8 mouse cellular contexts compared by ENCODE assay signal in genomic region chr5:124531583-124531930, GRCm38 (mm10). TPM values are rescaled to one million over a fixed set of nuclear protein-coding genes. Genes with fewer than 3 reads are reported as not detected.
DNase-seq lines count a peak whose midpoint lies in the region; ATAC-seq and TF ChIP-seq lines count a peak whose summit lies in the region.

No protein-coding gene starts in this region.

- H3K27me3 ChIP-seq in lung, embryonic 14.5 days (ENCODE audit: insufficient read depth, low read length) = no peaks in the 10 kb centered on the region
- H3K27me3 ChIP-seq in embryonic facial prominence, embryonic 14.5 days (replicated peaks; ENCODE audit: control insufficient read depth, insufficient read depth, low read length) = no peaks in the 10 kb centered on the region
- no peaks in the 10 kb centered on the region for H3K27me3 ChIP-seq in intestine, embryonic 16.5 days (replicated peaks; ENCODE audit: control insufficient read depth, insufficient read depth, low read length)
- no peaks in the 10 kb centered on the region for H3K27me3 ChIP-seq in neural tube, embryonic 13.5 days

- peak overlapping the region; percentile 76 for H3K4me3 ChIP-seq in lung, embryonic 14.5 days (ENCODE audit: low read depth, low read length)
- H3K4me3 ChIP-seq in embryonic facial prominence, embryonic 14.5 days (ENCODE audit: low read depth, low read length) = peak overlapping the region; percentile 83
- peak overlapping the region; percentile 79 for H3K4me3 ChIP-seq in intestine, embryonic 16.5 days (ENCODE audit: low read length)
- H3K4me3 ChIP-seq in neural tube, embryonic 13.5 days = peak overlapping the region; percentile 77

- H3K4me1 ChIP-seq in lung, embryonic 14.5 days (ENCODE audit: insufficient read depth) = peaks cover 10% of the 10 kb centered on the region; the same call in 1 of the 2 replicates
- peaks cover 21% of the 10 kb centered on the region for H3K4me1 ChIP-seq in embryonic facial prominence, embryonic 14.5 days (ENCODE audit: control insufficient read depth, insufficient read depth, low read length)
- H3K4me1 ChIP-seq in intestine, embryonic 16.5 days (ENCODE audit: control insufficient read depth, insufficient read depth, low read length) = peaks cover 16% of the 10 kb centered on the region
- peaks cover 39% of the 10 kb centered on the region for H3K4me1 ChIP-seq in neural tube, embryonic 13.5 days (replicated peaks)

- TF ChIP-seq CTCF in lung, embryonic 14.5 days (IDR thresholded peaks at IDR 0.05; ENCODE audit: low read depth) = no peak

- H3K4me2 ChIP-seq in lung, embryonic 14.5 days = peak overlapping the region; percentile 90
- H3K4me2 ChIP-seq in embryonic facial prominence, embryonic 14.5 days (ENCODE audit: low read depth, low read length) = peak overlapping the region; percentile 76
- peak overlapping the region; percentile 85 for H3K4me2 ChIP-seq in intestine, embryonic 16.5 days (ENCODE audit: low read depth, low read length)
- peak overlapping the region; percentile 81 for H3K4me2 ChIP-seq in neural tube, embryonic 13.5 days

- no peaks in the 10 kb centered on the region for H3K9me3 ChIP-seq in lung, embryonic 14.5 days (ENCODE audit: low read depth, low read length)
- no peaks in the 10 kb centered on the region for H3K9me3 ChIP-seq in embryonic facial prominence, embryonic 14.5 days (ENCODE audit: control insufficient read depth, low read length)
- no peaks in the 10 kb centered on the region for H3K9me3 ChIP-seq in intestine, embryonic 16.5 days (ENCODE audit: control insufficient read depth, low read length)
- H3K9me3 ChIP-seq in neural tube, embryonic 13.5 days = no peaks in the 10 kb centered on the region

- peak; percentile 30 for DNase-seq in lung, embryonic 14.5 days
- no peak for DNase-seq in lung, postnatal 10 days
- DNase-seq in embryonic facial prominence, embryonic 14.5 days (ENCODE audit: low spot score) = no peak
- DNase-seq in layer of hippocampus, adult 9-11 months = no peak
- DNase-seq in urinary bladder, postnatal 14 days (ENCODE audit: low spot score) = no peak
- no peak for DNase-seq in urinary bladder, adult 2 months (ENCODE audit: low spot score)

- H3K27ac ChIP-seq in lung, embryonic 14.5 days (ENCODE audit: low read depth) = peak overlapping the region; percentile 79
- H3K27ac ChIP-seq in embryonic facial prominence, embryonic 14.5 days (replicated peaks; ENCODE audit: low read depth, low read length) = peak overlapping the region; percentile 49
- peak overlapping the region; percentile 83 for H3K27ac ChIP-seq in intestine, embryonic 16.5 days (ENCODE audit: low read length)
- H3K27ac ChIP-seq in neural tube, embryonic 13.5 days (replicated peaks) = peak overlapping the region; percentile 84

- no peaks in the 10 kb centered on the region for H3K36me3 ChIP-seq in lung, embryonic 14.5 days (ENCODE audit: insufficient read depth)
- H3K36me3 ChIP-seq in embryonic facial prominence, embryonic 14.5 days (ENCODE audit: control insufficient read depth, insufficient read depth, low read length) = 0 out of 2 replicates have a peak, but pooled peaks cover 3% of the 10 kb centered on the region
- no peaks in the 10 kb centered on the region for H3K36me3 ChIP-seq in intestine, embryonic 16.5 days (ENCODE audit: control insufficient read depth, insufficient read depth, low read length)
- no peaks in the 10 kb centered on the region for H3K36me3 ChIP-seq in neural tube, embryonic 13.5 days

- peak overlapping the region; percentile 74 for H3K9ac ChIP-seq in lung, embryonic 14.5 days
- H3K9ac ChIP-seq in embryonic facial prominence, embryonic 14.5 days (ENCODE audit: low read depth, low read length) = peak overlapping the region; percentile 83
- peak overlapping the region; percentile 82 for H3K9ac ChIP-seq in intestine, embryonic 16.5 days (ENCODE audit: low read depth, low read length)
- peak overlapping the region; percentile 77 for H3K9ac ChIP-seq in neural tube, embryonic 13.5 days

- WGBS in lung, embryonic 14.5 days = 14% methylated on average over 14 of the region's 14 CpGs
- WGBS in embryonic facial prominence, embryonic 14.5 days = 9% methylated on average over 14 of the region's 14 CpGs
- WGBS in intestine, embryonic 16.5 days = 17% methylated on average over 14 of the region's 14 CpGs
- 15% methylated on average over 14 of the region's 14 CpGs for WGBS in neural tube, embryonic 13.5 days

- peak; percentile 61 for ATAC-seq in lung, embryonic 14.5 days (ENCODE audit: insufficient read depth)
- peak; percentile 13 for ATAC-seq in embryonic facial prominence, embryonic 14.5 days (ENCODE audit: low read depth)
- peak; percentile 46 for ATAC-seq in intestine, embryonic 16.5 days
- peak; percentile 74 for ATAC-seq in neural tube, embryonic 13.5 days (ENCODE audit: low read depth)

RNA-seq across cellular contexts. Expression of gene Rilpl1, which starts 0.4 kb away (rescaled TPM):
- polyA plus RNA-seq in lung, embryonic 14.5 days (2014; fragmentation: Nextera tagmentation; extraction: Ambion mirVana) = 20.3 and 21.1 TPM in 2 replicates
- polyA plus RNA-seq in embryonic facial prominence, embryonic 14.5 days (2014; fragmentation: Nextera tagmentation; extraction: Ambion mirVana) = 27.0 and 29.6 TPM in 2 replicates
- polyA plus RNA-seq in intestine, embryonic 16.5 days (2015; fragmentation: Nextera tagmentation; extraction: Ambion mirVana) = 8.6 and 8.8 TPM in 2 replicates
- polyA plus RNA-seq in neural tube, embryonic 13.5 days (2015; fragmentation: Nextera tagmentation; extraction: Ambion mirVana) = 14.4 and 16.3 TPM in 2 replicates
- polyA plus RNA-seq in urinary bladder, adult 2 months (2012; rRNA removed) = 17.7 and 24.6 TPM in 2 replicates

RNA-seq across cellular contexts. Expression of gene Tmed2, which starts 8.9 kb away (rescaled TPM):
- polyA plus RNA-seq in lung, embryonic 14.5 days (2014; fragmentation: Nextera tagmentation; extraction: Ambion mirVana) = 588 and 646 TPM in 2 replicates
- polyA plus RNA-seq in embryonic facial prominence, embryonic 14.5 days (2014; fragmentation: Nextera tagmentation; extraction: Ambion mirVana) = 612 and 629 TPM in 2 replicates
- polyA plus RNA-seq in intestine, embryonic 16.5 days (2015; fragmentation: Nextera tagmentation; extraction: Ambion mirVana) = 635 and 649 TPM in 2 replicates
- polyA plus RNA-seq in neural tube, embryonic 13.5 days (2015; fragmentation: Nextera tagmentation; extraction: Ambion mirVana) = 359 and 384 TPM in 2 replicates
- polyA plus RNA-seq in urinary bladder, adult 2 months (2012; rRNA removed) = 226 and 254 TPM in 2 replicates

RNA-seq across cellular contexts. Expression of gene Ddx55, which starts 21.1 kb away (rescaled TPM):
- 12.7 and 14.1 TPM in 2 replicates for polyA plus RNA-seq in lung, embryonic 14.5 days (2014; fragmentation: Nextera tagmentation; extraction: Ambion mirVana)
- polyA plus RNA-seq in embryonic facial prominence, embryonic 14.5 days (2014; fragmentation: Nextera tagmentation; extraction: Ambion mirVana) = 8.5 and 10.6 TPM in 2 replicates
- polyA plus RNA-seq in intestine, embryonic 16.5 days (2015; fragmentation: Nextera tagmentation; extraction: Ambion mirVana) = 12.5 and 14.5 TPM in 2 replicates
- polyA plus RNA-seq in neural tube, embryonic 13.5 days (2015; fragmentation: Nextera tagmentation; extraction: Ambion mirVana) = 24.3 and 24.6 TPM in 2 replicates
- polyA plus RNA-seq in urinary bladder, adult 2 months (2012; rRNA removed) = 14.3 and 14.7 TPM in 2 replicates

RNA-seq across cellular contexts. Expression of gene Eif2b1, which starts 47.4 kb away (rescaled TPM):
- polyA plus RNA-seq in lung, embryonic 14.5 days (2014; fragmentation: Nextera tagmentation; extraction: Ambion mirVana) = 78.0 and 81.6 TPM in 2 replicates
- polyA plus RNA-seq in embryonic facial prominence, embryonic 14.5 days (2014; fragmentation: Nextera tagmentation; extraction: Ambion mirVana) = 74.6 and 74.9 TPM in 2 replicates
- polyA plus RNA-seq in intestine, embryonic 16.5 days (2015; fragmentation: Nextera tagmentation; extraction: Ambion mirVana) = 85.5 and 86.6 TPM in 2 replicates
- 67.6 and 82.6 TPM in 2 replicates for polyA plus RNA-seq in neural tube, embryonic 13.5 days (2015; fragmentation: Nextera tagmentation; extraction: Ambion mirVana)
- polyA plus RNA-seq in urinary bladder, adult 2 months (2012; rRNA removed) = 42.0 and 46.2 TPM in 2 replicates

RNA-seq across cellular contexts. Expression of gene Gtf2h3, which starts 47.4 kb away (rescaled TPM):
- polyA plus RNA-seq in lung, embryonic 14.5 days (2014; fragmentation: Nextera tagmentation; extraction: Ambion mirVana) = 71.0 and 74.4 TPM in 2 replicates
- polyA plus RNA-seq in embryonic facial prominence, embryonic 14.5 days (2014; fragmentation: Nextera tagmentation; extraction: Ambion mirVana) = 56.7 and 74.3 TPM in 2 replicates
- 51.2 and 52.2 TPM in 2 replicates for polyA plus RNA-seq in intestine, embryonic 16.5 days (2015; fragmentation: Nextera tagmentation; extraction: Ambion mirVana)
- polyA plus RNA-seq in neural tube, embryonic 13.5 days (2015; fragmentation: Nextera tagmentation; extraction: Ambion mirVana) = 40.4 and 48.5 TPM in 2 replicates
- 46.2 and 58.4 TPM in 2 replicates for polyA plus RNA-seq in urinary bladder, adult 2 months (2012; rRNA removed)

Comparison
In these comparisons a context has a peak if more than half of its experiments do, and no peak if none do; other contexts are left out.
1. ATAC-seq: peak in every context shown above with its lines; median percentile 74 in neural tube, embryonic 13.5 days; 61 in lung, embryonic 14.5 days; 46 in intestine, embryonic 16.5 days; 13 in embryonic facial prominence, embryonic 14.5 days.